Mouse (Mus musculus) embryo, embryonic 11 days (tissue): ENCODE measurements at regions not wholly inside any gene's neighbourhood (a gene's known extent, or its start where the extent isn't known, plus 50 kb on each side); places are given as distances from the start of the nearest gene placed in this dataset.

Experiments
- DNase-seq: peaks from one replicate; pipeline ENCODE4 v3.0.0-alpha.2; 2015

- DNase-seq = no peak
Observed at GRCm38 (mm10) chr8:6388651-6389050, 1283.5 kb upstream of the Slc10a2 start.

GRCm38 (mm10) chr8:6374712-6375111 lies 1269.6 kb upstream of the Slc10a2 start:
- DNase-seq = no peak

- no peak for DNase-seq
Observed at GRCm38 (mm10) chr8:6361403-6361942, 1256.3 kb upstream of the Slc10a2 start.

GRCm38 (mm10) chr8:6357866-6358265 lies 1252.7 kb upstream of the Slc10a2 start:
- no peak for DNase-seq

- no peak for DNase-seq
Observed at GRCm38 (mm10) chr8:6350460-6350859, 1245.3 kb upstream of the Slc10a2 start.

GRCm38 (mm10) chr8:6350052-6350451 lies 1244.9 kb upstream of the Slc10a2 start:
- no peak for DNase-seq

- DNase-seq = no peak
Observed at GRCm38 (mm10) chr8:6345704-6346103, 1240.6 kb upstream of the Slc10a2 start.

- peak; percentile 26 for DNase-seq
Observed at GRCm38 (mm10) chr8:6340158-6340855, 1235.2 kb upstream of the Slc10a2 start.

GRCm38 (mm10) chr8:6334254-6334993 lies 1229.3 kb upstream of the Slc10a2 start:
- DNase-seq = no peak

GRCm38 (mm10) chr8:6321346-6321745 lies 1216.2 kb upstream of the Slc10a2 start:
- no peak for DNase-seq

GRCm38 (mm10) chr8:6315162-6315845 lies 1210.2 kb upstream of the Slc10a2 start:
- no peak for DNase-seq

GRCm38 (mm10) chr8:6288889-6289288 lies 1183.7 kb upstream of the Slc10a2 start:
- DNase-seq = no peak

- no peak for DNase-seq
Observed at GRCm38 (mm10) chr8:6279903-6280302, 1174.8 kb upstream of the Slc10a2 start.
